Mouse (Mus musculus) embryonic facial prominence, embryonic 15.5 days (tissue): ENCODE measurements around the gene Tmem251. TPM values are rescaled to one million over a fixed set of nuclear protein-coding genes. Genes with fewer than 3 reads are reported as not detected.

ENCODE experiments used
- ATAC-seq: fragments of 200-750 bp; cut with Nextera tagmentation; 2 replicates; pipeline ENCODE4 v1.8.0; 2017; ENCODE audit warnings: low read depth, moderate TSS enrichment; ENCODE audit not compliant: insufficient number of reproducible peaks, low FRiP score, low TSS enrichment
- H3K27ac ChIP-seq: fragments of 300-500 bp; sonication (generic); replicated peaks from 2 replicates; pipeline ENCODE4 v1.5.1; 2015; ENCODE audit warnings: mild to moderate bottlenecking, inconsistent platforms
- H3K27me3 ChIP-seq: fragments of 300-500 bp; sonication (generic); 2 replicates; pipeline ENCODE4 v1.6.1; 2015; ENCODE audit warnings: inconsistent platforms
- H3K36me3 ChIP-seq: fragments of 300-500 bp; sonication (generic); 2 replicates; pipeline ENCODE4 v1.6.1; 2015; ENCODE audit warnings: mild to moderate bottlenecking, inconsistent platforms
- H3K4me1 ChIP-seq: fragments of 300-500 bp; sonication (generic); 2 replicates; pipeline ENCODE4 v1.6.1; 2015; ENCODE audit warnings: inconsistent platforms
- H3K4me2 ChIP-seq: fragments of 300-500 bp; sonication (generic); replicated peaks from 2 replicates; pipeline ENCODE4 v1.6.1; 2015; ENCODE audit warnings: mild to moderate bottlenecking, inconsistent platforms
- H3K4me3 ChIP-seq: fragments of 300-500 bp; sonication (generic); replicated peaks from 2 replicates; pipeline ENCODE4 v1.5.1; 2015; ENCODE audit warnings: mild to moderate bottlenecking, inconsistent platforms
- H3K9ac ChIP-seq: fragments of 300-500 bp; sonication (generic); 2 replicates; pipeline ENCODE4 v1.6.1; 2015; ENCODE audit warnings: inconsistent platforms
- H3K9me3 ChIP-seq: fragments of 300-500 bp; sonication (generic); replicated peaks from 2 replicates; pipeline ENCODE4 v1.6.1; 2016; ENCODE audit warnings: inconsistent platforms
- WGBS: fragments of 180-500 bp; shearing (Covaris S2); methylation state at CpG from one replicate; pipeline ENCODE4 v1.1.7; 2015; 5-methylcytosine and 5-hydroxymethylcytosine counted together
- polyA plus RNA-seq: library from polyadenylated mRNA; unstranded; fragments of >200 nt; fragmentation: Nextera tagmentation; extraction: Ambion mirVana; gene quantifications from 2 replicates; pipeline ENCODE4 v1.2.1, GENCODE M21; 2015

Gene Tmem251
- polyA plus RNA-seq, 1 experiment from 2014 or later, result 8.7 TPM

DNA sequence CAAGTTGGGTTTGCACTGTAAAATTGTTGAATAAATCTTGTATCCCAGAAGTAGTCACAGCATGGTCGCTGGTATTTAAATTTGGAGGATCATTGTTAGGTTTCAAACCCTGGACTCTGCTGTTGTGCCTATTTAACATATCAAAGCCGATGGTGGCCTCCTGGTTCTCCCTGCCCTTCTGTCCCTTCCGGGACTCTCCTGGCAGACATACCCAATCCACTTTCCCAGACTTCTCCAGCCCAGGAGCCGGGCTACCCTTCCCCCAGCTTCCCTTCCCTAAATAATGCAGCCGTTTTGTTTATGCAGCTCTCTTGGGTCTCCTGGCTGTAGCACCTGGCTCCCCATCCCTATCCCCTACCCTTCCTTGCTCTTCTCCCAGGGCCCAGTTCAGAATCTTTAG lies 15.4 kb downstream of the Tmem251 start:
- Histone ChIP-seq H3K4me2 (peak overlapping the region; percentile 68), H3K9ac (peak overlapping the region; percentile 67), H3K4me3 (peak overlapping the region; percentile 89), H3K4me1 (peaks cover 23% of the 10 kb centered on the region), H3K27ac (peak overlapping the region; percentile 17; the same call in 1 of the 2 replicates), H3K9me3 (no peaks in the 10 kb centered on the region), H3K36me3 (0 out of 2 replicates have a peak, but pooled peaks cover 3% of the 10 kb centered on the region), H3K27me3 (no peaks in the 10 kb centered on the region)
- WGBS, result 6% methylated on average over 5 of the region's 5 CpGs
- ATAC-seq, result no peak

- Histone ChIP-seq H3K27me3 (no peaks in the 10 kb centered on the region), H3K36me3 (peaks cover 13% of the 10 kb centered on the region), H3K9ac (no peak overlapping the region), H3K4me1 (peaks cover 17% of the 10 kb centered on the region), H3K27ac (no peak overlapping the region), H3K4me3 (no peak overlapping the region), H3K4me2 (no peak overlapping the region), H3K9me3 (no peaks in the 10 kb centered on the region)
- WGBS, result 86% methylated on average over 3 of the region's 3 CpGs
- no peak for ATAC-seq
These were observed 18.1 kb downstream of the Tmem251 start for GRCm38 (mm10) chr12:102761668-102762067.

- no peak overlapping the region for H3K4me2 ChIP-seq
- ATAC-seq, result no peak
- H3K27me3 ChIP-seq, result no peaks in the 10 kb centered on the region
- no peak overlapping the region for H3K4me3 ChIP-seq
- no peaks in the 10 kb centered on the region for H3K9me3 ChIP-seq
- H3K36me3 ChIP-seq, result peaks cover 31% of the 10 kb centered on the region
- H3K27ac ChIP-seq, result no peak overlapping the region
- H3K9ac ChIP-seq, result no peak overlapping the region
- H3K4me1 ChIP-seq, result peaks cover 9% of the 10 kb centered on the region
These were observed 20.1 kb downstream of the Tmem251 start for GRCm38 (mm10) chr12:102763696-102764095.

GRCm38 (mm10) chr12:102769000-102769399 lies 25.4 kb downstream of the Tmem251 start:
- no peak for ATAC-seq
- Histone ChIP-seq H3K9ac (no peak overlapping the region), H3K9me3 (no peaks in the 10 kb centered on the region), H3K4me2 (no peak overlapping the region), H3K4me3 (no peak overlapping the region), H3K36me3 (peaks cover 75% of the 10 kb centered on the region), H3K27ac (no peak overlapping the region), H3K27me3 (no peaks in the 10 kb centered on the region), H3K4me1 (no peaks in the 10 kb centered on the region)
- 91% methylated on average over 4 of the region's 4 CpGs for WGBS

DNA sequence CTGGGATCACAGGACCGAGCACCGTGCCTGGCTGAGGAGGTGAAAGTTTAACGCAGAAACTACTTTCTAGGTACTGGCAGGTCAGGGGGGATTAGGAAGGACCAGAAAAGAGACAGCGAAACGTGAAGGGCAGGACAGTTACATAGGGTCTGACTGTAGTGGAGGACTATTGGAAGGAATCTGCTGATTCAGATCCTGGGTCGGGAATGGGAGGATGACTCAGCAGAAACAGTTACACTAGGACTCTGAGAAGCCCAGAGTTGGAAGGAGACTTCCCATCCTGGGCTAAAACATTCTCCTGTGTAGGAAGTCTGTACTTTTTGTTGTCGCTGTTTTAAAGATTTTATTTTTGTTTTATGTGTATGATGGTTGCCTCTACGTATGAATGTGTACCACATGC lies 28.0 kb downstream of the Tmem251 start:
- H3K27me3 ChIP-seq, result no peaks in the 10 kb centered on the region
- 97% methylated on average over 8 of the region's 8 CpGs for WGBS
- peaks cover 90% of the 10 kb centered on the region for H3K36me3 ChIP-seq
- no peak overlapping the region for H3K27ac ChIP-seq
- no peak overlapping the region for H3K9ac ChIP-seq
- no peaks in the 10 kb centered on the region for H3K9me3 ChIP-seq
- no peak overlapping the region for H3K4me2 ChIP-seq
- H3K4me3 ChIP-seq, result no peak overlapping the region
- no peak for ATAC-seq
- no peaks in the 10 kb centered on the region for H3K4me1 ChIP-seq

DNA sequence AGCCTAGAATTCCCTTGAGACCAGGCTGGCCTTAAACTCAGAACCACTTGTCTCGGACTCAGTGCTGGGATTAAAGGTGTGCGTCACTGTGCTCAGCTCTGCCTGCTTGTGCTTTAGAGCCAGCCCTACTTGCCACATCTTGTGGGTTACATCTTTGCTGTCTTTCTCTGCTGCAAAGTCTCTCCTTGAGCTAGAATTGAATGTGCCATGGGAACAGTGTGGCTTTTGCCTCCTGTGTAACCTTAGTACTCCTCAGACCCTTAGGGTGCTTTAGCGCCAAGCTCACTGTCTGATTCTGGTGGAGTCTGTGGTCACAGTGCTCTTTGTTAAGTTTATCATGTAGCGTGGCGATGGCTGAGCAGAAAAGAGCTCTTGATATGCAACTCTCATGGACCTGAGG lies 29.1 kb downstream of the Tmem251 start:
- H3K36me3 ChIP-seq, result peaks cover 89% of the 10 kb centered on the region
- WGBS, result 92% methylated on average over 5 of the region's 5 CpGs
- H3K27me3 ChIP-seq, result no peaks in the 10 kb centered on the region
- no peak overlapping the region for H3K4me2 ChIP-seq
- H3K9ac ChIP-seq, result no peak overlapping the region
- H3K4me3 ChIP-seq, result no peak overlapping the region
- H3K27ac ChIP-seq, result no peak overlapping the region
- H3K4me1 ChIP-seq, result no peaks in the 10 kb centered on the region
- ATAC-seq, result no peak
- H3K9me3 ChIP-seq, result no peaks in the 10 kb centered on the region

DNA sequence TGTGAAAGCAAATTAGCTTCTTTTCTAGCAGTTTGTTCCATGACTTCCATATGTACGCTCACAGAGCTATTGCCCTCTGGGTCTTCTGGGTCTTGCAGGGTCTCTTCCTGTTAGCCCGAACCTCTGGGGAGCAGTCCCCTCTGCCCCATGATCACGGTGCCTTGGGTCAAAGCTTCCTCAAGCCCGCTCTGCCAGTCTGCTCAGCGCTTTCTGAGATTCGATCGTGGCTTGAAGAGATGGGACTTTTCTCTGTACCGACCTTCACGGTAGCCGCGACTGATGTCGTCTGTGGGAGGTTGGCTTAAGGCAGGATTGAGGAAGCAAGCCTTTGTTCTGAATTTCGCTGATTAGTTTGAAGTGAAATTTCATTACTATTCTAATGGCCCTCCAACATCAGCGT lies 32.5 kb downstream of the Tmem251 start:
- Histone ChIP-seq H3K4me3 (no peak overlapping the region), H3K27me3 (no peaks in the 10 kb centered on the region), H3K4me2 (no peak overlapping the region), H3K36me3 (peaks cover 58% of the 10 kb centered on the region), H3K9ac (no peak overlapping the region), H3K4me1 (no peaks in the 10 kb centered on the region), H3K9me3 (no peaks in the 10 kb centered on the region), H3K27ac (no peak overlapping the region)
- WGBS, result 85% methylated on average over 14 of the region's 14 CpGs
- no peak for ATAC-seq

DNA sequence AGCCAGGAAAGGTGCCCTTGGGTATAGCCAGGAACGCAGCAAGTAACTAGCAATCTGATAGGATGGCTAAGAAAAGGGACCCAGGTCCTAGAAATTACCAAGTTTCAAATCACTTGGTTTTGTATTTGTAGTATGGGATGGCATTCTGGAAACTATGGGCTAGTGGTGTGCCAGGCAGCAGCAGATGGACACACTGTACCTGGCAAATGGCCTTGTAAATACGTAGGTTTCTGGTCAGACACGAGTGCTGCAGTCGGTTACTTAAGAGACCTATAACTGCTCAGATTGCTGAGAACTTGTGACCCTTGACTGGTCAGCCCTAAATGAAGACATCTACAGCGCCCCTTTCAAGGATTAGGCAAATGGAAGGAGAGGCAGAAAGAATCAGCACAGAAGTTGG lies 34.6 kb downstream of the Tmem251 start:
- H3K4me2 ChIP-seq, result no peak overlapping the region
- no peak for ATAC-seq
- WGBS, result 90% methylated on average over 5 of the region's 5 CpGs
- H3K27me3 ChIP-seq, result no peaks in the 10 kb centered on the region
- no peak overlapping the region for H3K4me3 ChIP-seq
- no peaks in the 10 kb centered on the region for H3K9me3 ChIP-seq
- H3K9ac ChIP-seq, result no peak overlapping the region
- no peaks in the 10 kb centered on the region for H3K4me1 ChIP-seq
- no peak overlapping the region for H3K27ac ChIP-seq
- peaks cover 43% of the 10 kb centered on the region for H3K36me3 ChIP-seq

GRCm38 (mm10) chr12:102779452-102779851 lies 35.9 kb downstream of the Tmem251 start:
- H3K27ac ChIP-seq, result no peak overlapping the region
- no peaks in the 10 kb centered on the region for H3K9me3 ChIP-seq
- no peaks in the 10 kb centered on the region for H3K4me1 ChIP-seq
- no peaks in the 10 kb centered on the region for H3K27me3 ChIP-seq
- ATAC-seq, result no peak
- H3K4me3 ChIP-seq, result no peak overlapping the region
- no peak overlapping the region for H3K4me2 ChIP-seq
- H3K36me3 ChIP-seq, result peaks cover 39% of the 10 kb centered on the region
- WGBS, result 51% methylated on average over 3 of the region's 3 CpGs
- H3K9ac ChIP-seq, result no peak overlapping the region

DNA sequence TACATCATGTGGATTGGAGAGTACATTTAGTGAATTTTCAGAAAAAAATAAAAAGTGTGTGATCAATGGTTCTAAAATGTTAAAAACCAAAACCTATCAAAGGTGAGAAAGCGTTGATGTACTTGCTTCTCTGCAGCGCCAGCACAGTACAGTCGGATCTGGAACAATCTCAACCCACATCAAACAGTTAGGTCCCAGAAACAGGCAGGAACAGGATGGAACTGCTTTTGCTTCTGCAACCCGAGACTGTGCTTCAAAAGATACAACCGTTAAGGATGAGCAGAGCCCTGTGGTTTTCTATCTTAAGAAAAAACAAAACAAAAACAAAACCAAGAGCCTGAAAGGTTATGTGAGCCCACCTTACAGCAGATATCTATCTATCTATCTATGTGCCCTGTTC lies 39.3 kb downstream of the Tmem251 start:
- WGBS, result 75% methylated on average over 5 of the region's 5 CpGs
- Histone ChIP-seq H3K9me3 (no peaks in the 10 kb centered on the region), H3K27me3 (no peaks in the 10 kb centered on the region), H3K4me3 (no peak overlapping the region), H3K4me1 (no peaks in the 10 kb centered on the region), H3K36me3 (peaks cover 27% of the 10 kb centered on the region), H3K27ac (no peak overlapping the region), H3K4me2 (no peak overlapping the region), H3K9ac (no peak overlapping the region)
- ATAC-seq, result no peak

DNA sequence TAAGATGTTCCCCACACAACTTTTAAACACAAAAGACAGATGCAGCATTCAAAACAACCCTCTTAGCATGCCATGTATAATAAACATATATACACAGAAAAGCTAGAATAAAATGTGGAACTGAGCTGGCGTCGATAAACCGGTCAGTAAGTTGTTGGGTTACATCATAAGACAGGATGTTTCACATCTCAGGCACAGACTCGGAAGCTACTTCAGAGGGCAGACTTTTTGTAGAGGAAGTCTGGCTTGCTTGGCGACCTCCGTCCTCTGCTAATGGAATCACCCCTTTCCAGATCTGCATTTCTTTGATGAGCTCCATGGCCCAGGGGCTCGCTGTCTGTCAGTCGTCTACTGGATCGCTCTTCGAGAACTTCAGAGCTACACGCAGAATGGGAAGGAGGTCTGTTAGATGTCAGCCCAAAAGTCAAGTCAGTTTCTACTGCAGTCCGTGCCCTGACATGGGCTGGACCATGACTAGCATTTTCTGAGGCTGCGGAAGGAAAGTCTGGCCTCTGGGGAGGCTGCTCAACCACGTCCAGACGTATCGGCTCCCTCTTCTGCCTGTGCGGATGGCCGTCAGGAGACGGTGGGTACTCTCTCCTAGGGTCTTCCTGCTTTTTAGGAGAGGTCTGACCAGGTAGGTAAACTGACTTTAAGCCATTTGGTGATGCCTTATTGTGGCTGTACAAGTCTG lies 41.5 kb downstream of the Tmem251 start:
- Histone ChIP-seq H3K9me3 (no peaks in the 10 kb centered on the region), H3K9ac (no peak overlapping the region), H3K4me1 (no peaks in the 10 kb centered on the region), H3K27me3 (no peaks in the 10 kb centered on the region), H3K27ac (no peak overlapping the region), H3K4me2 (no peak overlapping the region), H3K36me3 (peaks cover 40% of the 10 kb centered on the region), H3K4me3 (no peak overlapping the region)
- WGBS, result 72% methylated on average over 19 of the region's 19 CpGs
- ATAC-seq, result no peak

DNA sequence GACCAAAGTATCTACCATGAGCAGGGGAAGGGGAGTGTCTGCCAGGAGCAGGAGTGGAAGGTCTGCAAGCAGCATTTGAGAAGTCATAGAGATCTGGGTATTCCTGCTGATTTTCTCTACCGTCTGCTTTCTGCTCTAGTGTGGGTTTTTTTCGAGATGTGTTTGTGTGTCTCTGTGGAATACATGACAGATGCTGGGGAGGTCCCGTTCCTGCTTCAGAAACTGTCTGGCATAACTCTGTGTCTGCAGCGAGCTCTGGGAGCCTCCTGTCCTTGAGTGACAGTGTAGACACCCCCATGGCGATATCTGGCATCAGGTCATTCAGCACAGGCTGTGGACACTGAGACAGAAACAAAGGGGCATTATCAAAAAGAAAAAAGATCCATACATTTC lies 42.0 kb downstream of the Tmem251 start:
- Histone ChIP-seq H3K9me3 (no peaks in the 10 kb centered on the region), H3K4me1 (no peaks in the 10 kb centered on the region), H3K27ac (no peak overlapping the region), H3K4me3 (no peak overlapping the region), H3K4me2 (no peak overlapping the region), H3K36me3 (peaks cover 46% of the 10 kb centered on the region), H3K27me3 (no peaks in the 10 kb centered on the region), H3K9ac (no peak overlapping the region)
- WGBS, result 80% methylated on average over 5 of the region's 5 CpGs
- no peak for ATAC-seq
